Mouse (Mus musculus) stomach, embryonic 16.5 days (tissue): ENCODE measurements around the gene Zfp871. TPM values are rescaled to one million over a fixed set of nuclear protein-coding genes. Genes with fewer than 3 reads are reported as not detected.

ENCODE experiments used
- polyA plus RNA-seq: library from polyadenylated mRNA; unstranded; fragments of >200 nt; fragmentation: Nextera tagmentation; extraction: Ambion mirVana; gene quantifications from 2 replicates; pipeline ENCODE4 v1.2.1, GENCODE M21; 2015

Zfp871 gene
- polyA plus RNA-seq, 1 experiment from 2014 or later, result 23.6 TPM

Other genes with a start within 250 kb of the Zfp871 start
- not detected in 2 replicates for gene Cyp4f37, start 167.0 kb downstream of the Zfp871 start, polyA plus RNA-seq
- 1.2 and 2.1 TPM in 2 replicates for gene Cyp4f40, start 129.4 kb downstream of the Zfp871 start, polyA plus RNA-seq
- gene Cyp4f15, start 102.7 kb downstream of the Zfp871 start, polyA plus RNA-seq, result 0.41 and 1.0 TPM in 2 replicates
- 4.5 and 4.8 TPM in 2 replicates for gene Zfp811, start 21.6 kb upstream of the Zfp871 start, polyA plus RNA-seq
- gene Zfp799, start 42.0 kb upstream of the Zfp871 start, polyA plus RNA-seq, result 7.9 and 9.4 TPM in 2 replicates
- gene Zfp870, start 103.4 kb upstream of the Zfp871 start, polyA plus RNA-seq, result 5.8 and 6.7 TPM in 2 replicates
- 0.41 and 1.0 TPM in 2 replicates for gene Cyp4f14, start 129.1 kb upstream of the Zfp871 start, polyA plus RNA-seq
- 18.3 and 20.4 TPM in 2 replicates for gene Cyp4f13, start 159.1 kb upstream of the Zfp871 start, polyA plus RNA-seq
- gene Zfp472, start 177.5 kb upstream of the Zfp871 start, polyA plus RNA-seq, result 10.6 and 11.7 TPM in 2 replicates
- 11.1 and 11.8 TPM in 2 replicates for gene Zfp952, start 204.8 kb upstream of the Zfp871 start, polyA plus RNA-seq
- gene Zfp763, start 245.1 kb upstream of the Zfp871 start, polyA plus RNA-seq, result 10.5 and 10.9 TPM in 2 replicates